Mouse (Mus musculus): ENCODE results near the gene Prkg1. TPM values are rescaled to one million over a fixed set of nuclear protein-coding genes. Genes with fewer than 3 reads are reported as not detected.

Gene Prkg1
- 4.9 TPM for polyA plus RNA-seq (2014; fragmentation: Illumina TruSeq; extraction: RNeasy Lipid Tissue Mini Kit (QIAGEN cat#74804); ENCODE audit: low read depth, low replicate concordance)

DNA sequence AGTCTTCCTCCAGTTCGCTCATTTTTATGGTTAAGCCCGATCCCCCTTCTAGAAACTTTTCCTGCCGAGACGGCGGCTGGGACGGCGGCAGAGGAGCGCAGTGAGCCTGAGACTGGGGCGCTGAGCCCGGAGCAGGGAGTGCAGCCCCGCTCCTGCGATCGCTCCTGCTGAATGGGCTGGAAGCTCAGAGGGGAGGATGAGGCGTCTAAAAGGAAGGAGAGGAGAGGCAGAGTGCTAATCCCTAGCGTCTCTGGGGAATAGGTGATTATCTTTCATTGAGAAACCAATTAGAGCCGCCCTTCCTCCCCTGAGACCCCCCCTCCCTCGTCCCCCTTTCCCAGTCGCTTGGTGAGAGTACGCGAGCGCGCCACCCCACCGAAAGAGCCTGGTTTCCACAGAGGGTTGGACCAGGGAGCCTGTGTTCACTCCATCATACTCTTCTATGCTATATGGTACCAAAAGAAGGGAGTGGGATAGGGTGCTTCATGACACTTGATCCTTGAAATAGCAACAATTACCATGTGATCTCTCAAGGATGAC is at the start of gene Prkg1:
Gene Prkg1 (minus strand): TSS at position 233 of the 540 bp plus-strand sequence.

DNA sequence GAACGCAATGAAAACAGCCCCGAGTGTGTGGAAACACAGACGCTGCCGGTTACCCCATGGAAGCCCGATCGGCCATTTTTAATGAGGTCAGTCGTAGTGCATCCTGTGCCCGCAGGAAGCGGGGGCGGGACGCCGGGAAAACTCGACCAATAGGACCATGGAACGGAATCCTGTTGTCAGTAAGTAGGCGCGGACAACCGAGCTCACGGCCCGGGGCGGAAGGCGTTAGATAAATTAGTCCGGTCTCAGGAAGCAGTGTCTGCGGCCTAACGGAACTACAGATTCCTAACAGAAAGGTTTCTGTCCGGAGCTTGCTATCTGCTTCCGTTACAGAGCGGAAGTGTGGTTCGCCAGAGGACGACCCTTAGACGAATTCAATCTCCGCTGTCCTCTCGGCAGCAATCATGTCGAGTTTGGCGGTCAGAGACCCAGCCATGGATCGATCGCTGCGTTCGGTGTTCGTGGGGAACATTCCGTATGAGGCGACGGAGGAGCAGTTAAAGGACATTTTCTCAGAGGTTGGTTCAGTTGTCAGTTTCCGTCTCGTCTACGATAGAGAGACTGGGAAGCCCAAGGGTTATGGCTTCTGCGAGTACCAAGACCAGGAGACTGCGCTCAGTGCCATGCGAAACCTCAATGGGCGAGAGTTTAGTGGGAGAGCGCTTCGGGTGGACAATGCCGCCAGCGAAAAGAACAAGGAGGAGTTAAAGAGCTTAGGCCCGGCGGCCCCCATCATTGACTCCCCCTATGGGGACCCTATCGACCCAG is 682.0 kb downstream of the Prkg1 start, which contains the start of gene Cstf2t:
Gene Cstf2t (plus strand): TSS at position 176 of the 768 bp plus-strand sequence.

GRCm38 (mm10) chr19:30549044-30549853 is 1215.6 kb downstream of the Prkg1 start, which contains the start of gene Dkk1:
Dkk1 (minus strand) TSS chr19:30549665.

Other genes with a start within 250 kb of the Prkg1 start
- not detected for gene A1cf, start 103.7 kb upstream of the Prkg1 start, polyA plus RNA-seq (2014; fragmentation: Illumina TruSeq; extraction: RNeasy Lipid Tissue Mini Kit (QIAGEN cat#74804); ENCODE audit: low read depth, low replicate concordance)

All from heart, adult 10 weeks (tissue).